Mouse (Mus musculus): Measurements from ENCODE around the gene Tspoap1. TPM values are rescaled to one million over a fixed set of nuclear protein-coding genes. Genes with fewer than 3 reads are reported as not detected.

Tspoap1 gene
- polyA plus RNA-seq, 1 experiment from 2014 or later: 40.6 TPM

DNA sequence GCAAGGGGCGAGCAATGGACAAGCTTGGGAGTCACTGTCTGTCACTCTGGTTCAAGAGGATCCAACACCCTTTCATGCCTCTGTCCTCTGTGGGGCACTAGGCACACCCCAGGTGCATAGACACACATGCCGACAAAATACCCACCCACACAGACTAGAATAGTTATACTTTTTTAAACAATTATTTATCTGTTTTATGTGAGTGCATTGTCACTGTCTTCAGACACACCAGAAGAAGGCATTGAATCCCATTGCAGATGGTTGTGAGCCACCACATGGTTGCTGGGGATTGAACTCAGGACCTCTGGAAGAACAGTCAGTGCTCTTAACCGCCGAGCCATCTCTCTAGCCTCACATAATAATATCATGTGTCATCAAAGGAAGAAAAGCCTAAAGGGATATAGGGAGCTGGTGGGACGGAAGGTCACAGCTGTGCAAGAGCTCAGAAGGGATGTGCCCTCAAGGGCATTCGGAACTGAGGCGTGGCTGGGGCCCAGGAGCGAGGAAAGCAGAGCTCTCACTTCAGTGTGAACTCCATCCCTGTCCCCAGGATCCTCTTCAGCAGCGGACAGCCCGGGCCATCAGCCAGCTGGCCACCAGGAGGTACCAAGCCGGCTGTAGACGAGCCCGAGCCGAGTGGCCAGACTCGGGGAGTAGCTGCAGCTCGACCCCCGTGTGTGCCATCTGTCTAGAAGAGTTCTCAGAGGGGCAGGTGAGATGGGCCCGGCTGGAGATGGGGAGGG lies 31.3 kb upstream of the Tspoap1 start:
- no peak overlapping the region for H3K27ac ChIP-seq (replicated peaks)
- H3K36me3 ChIP-seq: no peaks in the 10 kb centered on the region
- H3K4me3 ChIP-seq: no peak overlapping the region
- peaks cover 27% of the 10 kb centered on the region for H3K4me1 ChIP-seq
- H3K27me3 ChIP-seq: peaks cover 11% of the 10 kb centered on the region
- H3K4me2 ChIP-seq (replicated peaks): no peak overlapping the region
- ATAC-seq (ENCODE audit: low FRiP score, low read depth): no peak
- whole genome bisulfite sequencing: 80% methylated on average over 18 of the region's 18 CpGs
- no peaks in the 10 kb centered on the region for H3K9me3 ChIP-seq
- H3K9ac ChIP-seq (replicated peaks): no peak overlapping the region

DNA sequence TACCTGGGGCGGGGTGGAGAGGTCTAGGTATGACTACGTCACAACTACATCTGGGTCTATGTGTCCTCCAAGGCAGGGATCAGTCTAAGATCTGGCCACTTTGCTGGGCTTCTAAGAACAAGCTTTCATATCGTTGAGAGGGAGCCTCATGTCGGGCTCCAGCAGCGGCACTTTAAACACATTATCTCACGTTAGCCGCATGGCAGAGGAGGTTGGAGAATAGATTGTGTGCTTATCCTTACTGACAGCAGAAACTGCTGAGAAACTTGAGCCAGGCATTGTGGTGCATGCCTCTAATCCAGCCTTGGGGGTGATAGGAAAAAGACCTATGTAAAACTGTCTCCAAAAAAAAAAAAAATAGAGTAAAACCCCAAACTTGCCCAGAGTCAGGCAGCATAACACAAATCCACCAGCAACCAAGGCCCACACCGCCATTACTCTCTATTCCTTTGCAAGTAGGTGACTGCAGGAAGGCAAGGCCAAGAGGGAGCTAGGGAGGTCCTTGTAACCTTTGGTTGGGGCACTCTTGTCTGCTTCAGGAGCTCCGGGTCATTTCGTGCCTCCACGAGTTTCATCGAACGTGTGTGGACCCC lies 30.7 kb upstream of the Tspoap1 start:
- Histone ChIP-seq H3K9ac (replicated peaks) (no peak overlapping the region), H3K4me3 (no peak overlapping the region), H3K4me2 (replicated peaks) (no peak overlapping the region), H3K27ac (replicated peaks) (no peak overlapping the region), H3K27me3 (peaks cover 18% of the 10 kb centered on the region), H3K9me3 (no peaks in the 10 kb centered on the region), H3K36me3 (no peaks in the 10 kb centered on the region), H3K4me1 (peaks cover 30% of the 10 kb centered on the region)
- WGBS: 88% methylated on average over 13 of the region's 13 CpGs
- no peak for ATAC-seq (ENCODE audit: low FRiP score, low read depth)

DNA sequence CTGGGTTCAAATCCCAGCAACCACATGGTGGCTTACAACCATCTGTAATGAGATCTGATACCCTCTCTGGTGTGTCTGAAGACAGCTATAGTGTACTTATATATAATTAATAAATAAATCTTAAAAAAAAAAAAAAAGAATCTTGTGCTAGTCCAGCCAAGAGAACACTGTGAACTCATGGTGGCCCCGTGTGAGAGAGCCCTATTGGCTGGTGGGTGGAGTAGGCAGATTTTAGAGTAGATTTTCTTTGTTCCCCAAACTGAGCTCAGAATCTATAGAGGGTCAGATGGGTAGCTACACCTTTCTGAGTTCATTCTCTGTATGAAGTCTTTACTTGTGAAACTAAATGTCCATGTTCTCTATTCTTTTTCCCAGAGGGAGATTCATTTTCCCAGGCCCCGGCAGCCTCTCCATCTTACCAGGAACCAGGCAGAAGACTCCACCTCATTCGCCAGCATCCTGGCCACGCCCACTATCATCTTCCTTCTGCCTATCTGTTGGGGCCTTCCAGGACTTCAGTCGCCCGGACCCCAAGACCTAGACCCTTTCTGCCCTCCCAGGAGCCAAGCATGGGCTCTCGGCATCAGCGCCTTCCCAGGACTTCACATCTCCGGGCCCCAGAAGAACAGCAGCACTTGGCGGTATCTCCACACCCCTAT lies 29.6 kb upstream of the Tspoap1 start:
- Histone ChIP-seq H3K27ac (replicated peaks) (no peak overlapping the region), H3K9me3 (no peaks in the 10 kb centered on the region), H3K27me3 (peaks cover 23% of the 10 kb centered on the region), H3K4me2 (replicated peaks) (no peak overlapping the region), H3K4me1 (peaks cover 25% of the 10 kb centered on the region), H3K36me3 (no peaks in the 10 kb centered on the region), H3K9ac (replicated peaks) (no peak overlapping the region), H3K4me3 (no peak overlapping the region)
- ATAC-seq (ENCODE audit: low FRiP score, low read depth): no peak
- WGBS: 74% methylated on average over 10 of the region's 10 CpGs

DNA sequence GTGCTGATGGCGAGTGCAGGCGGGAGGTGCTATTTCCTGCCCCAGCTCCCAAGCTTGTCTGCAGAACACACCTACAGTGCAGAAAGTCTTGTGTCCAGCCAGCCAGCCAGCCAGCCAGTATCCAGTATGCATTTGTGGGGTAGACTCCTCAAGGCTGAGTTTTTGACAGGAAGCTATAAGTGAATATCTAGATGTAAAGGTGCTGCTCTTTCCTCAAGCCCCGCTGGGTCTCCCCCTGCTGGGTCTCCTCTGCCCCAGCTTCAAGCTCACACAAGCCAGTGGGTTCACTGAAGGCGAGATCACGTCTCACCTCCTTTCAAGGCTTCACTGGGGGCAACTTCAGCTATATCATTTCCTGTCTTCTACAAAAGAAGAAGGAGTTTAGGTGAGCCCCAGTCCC lies 26.0 kb upstream of the Tspoap1 start:
- WGBS: 45% methylated on average over 5 of the region's 5 CpGs
- peak overlapping the region; percentile 49 for H3K4me2 ChIP-seq (replicated peaks)
- peaks cover 2% of the 10 kb centered on the region; the same call in 1 of the 2 replicates for H3K36me3 ChIP-seq
- H3K4me1 ChIP-seq: peaks cover 25% of the 10 kb centered on the region
- H3K27me3 ChIP-seq: peaks cover 23% of the 10 kb centered on the region
- H3K4me3 ChIP-seq: peak overlapping the region; percentile 23; the same call in 1 of the 2 replicates
- peak overlapping the region; percentile 35 for H3K27ac ChIP-seq (replicated peaks)
- H3K9me3 ChIP-seq: no peaks in the 10 kb centered on the region
- peak overlapping the region; percentile 53; the same call in 1 of the 2 replicates for H3K9ac ChIP-seq (replicated peaks)
- ATAC-seq (ENCODE audit: low FRiP score, low read depth): no peak

DNA sequence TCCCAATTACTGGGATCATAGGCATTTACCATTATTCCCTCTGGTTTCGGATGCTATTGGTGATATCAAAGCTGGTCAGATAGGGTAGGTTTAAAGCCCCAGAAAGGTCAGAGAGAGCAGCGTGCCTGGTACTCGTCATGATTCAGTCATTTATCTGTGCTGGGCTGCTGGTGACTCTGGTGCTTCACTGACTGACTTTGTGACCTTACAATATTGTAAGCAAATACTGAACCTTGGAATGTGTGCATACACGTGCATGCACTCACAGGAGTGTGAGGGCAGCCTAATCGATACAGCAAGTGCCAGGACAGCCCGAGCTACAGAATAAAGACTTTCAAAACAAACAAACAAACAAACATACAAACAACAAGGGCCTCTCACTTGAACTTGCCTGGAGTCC lies 24.6 kb upstream of the Tspoap1 start:
- H3K9ac ChIP-seq (replicated peaks): no peak overlapping the region
- H3K27me3 ChIP-seq: peaks cover 23% of the 10 kb centered on the region
- H3K27ac ChIP-seq (replicated peaks): no peak overlapping the region
- H3K4me1 ChIP-seq: peaks cover 25% of the 10 kb centered on the region
- ATAC-seq (ENCODE audit: low FRiP score, low read depth): no peak
- peak overlapping the region; percentile 91; the same call in 1 of the 2 replicates for H3K4me2 ChIP-seq (replicated peaks)
- no peaks in the 10 kb centered on the region for H3K9me3 ChIP-seq
- WGBS: 90% methylated on average over 6 of the region's 6 CpGs
- peaks cover 15% of the 10 kb centered on the region for H3K36me3 ChIP-seq
- H3K4me3 ChIP-seq: no peak overlapping the region

- H3K4me1 ChIP-seq: peaks cover 25% of the 10 kb centered on the region
- H3K4me2 ChIP-seq (replicated peaks): peak overlapping the region; percentile 91
- peaks cover 18% of the 10 kb centered on the region for H3K36me3 ChIP-seq
- no peaks in the 10 kb centered on the region for H3K9me3 ChIP-seq
- H3K27ac ChIP-seq (replicated peaks): peak overlapping the region; percentile 66
- H3K4me3 ChIP-seq: peak overlapping the region; percentile 67
- H3K27me3 ChIP-seq: peaks cover 18% of the 10 kb centered on the region
- peak overlapping the region; percentile 56 for H3K9ac ChIP-seq (replicated peaks)
- WGBS: 3% methylated on average over 31 of the region's 31 CpGs
- ATAC-seq (ENCODE audit: low FRiP score, low read depth): peak; percentile 53
These were observed 23.6 kb upstream of the Tspoap1 start for GRCm38 (mm10) chr11:87736647-87737134.

- Histone ChIP-seq H3K4me1 (peaks cover 25% of the 10 kb centered on the region), H3K9ac (replicated peaks) (peak within 1 kb of the TSS; percentile 72), H3K36me3 (peaks cover 24% of the 10 kb centered on the region), H3K27me3 (peaks cover 18% of the 10 kb centered on the region), H3K4me2 (replicated peaks) (peak within 1 kb of the TSS; percentile 91), H3K9me3 (no peaks in the 10 kb centered on the region), H3K4me3 (peak within 1 kb of the TSS; percentile 67), H3K27ac (replicated peaks) (peak within 1 kb of the TSS; percentile 66)
- ATAC-seq (ENCODE audit: low FRiP score, low read depth): peak; percentile 93
- WGBS: under 1% methylated on average over 56 of the region's 57 CpGs
These were observed 23.1 kb upstream of the Tspoap1 start, which contains the start of gene Supt4a for GRCm38 (mm10) chr11:87737175-87737740. Gene Supt4a (plus strand): TSS chr11:87737552.

DNA sequence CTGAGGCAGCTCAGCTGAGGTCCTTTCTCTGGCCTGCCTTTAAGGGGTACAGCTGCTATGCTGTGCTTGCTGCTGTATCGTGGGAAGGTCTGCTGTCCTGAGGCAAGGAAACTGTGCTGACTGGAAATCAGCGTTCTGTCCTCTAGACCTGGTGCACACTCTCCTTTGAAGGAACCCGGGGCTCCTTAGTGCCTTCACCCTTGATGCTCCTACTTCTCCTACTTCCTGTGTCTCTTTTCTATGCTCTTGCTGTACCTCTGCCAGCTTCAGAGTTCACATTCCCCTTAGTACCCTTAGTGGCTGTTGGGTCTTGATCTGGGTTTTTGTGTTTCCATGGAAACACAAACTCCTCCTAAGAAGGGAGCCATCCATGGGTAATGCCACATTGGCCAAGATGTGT lies 16.6 kb upstream of the Tspoap1 start:
- Histone ChIP-seq H3K9me3 (no peaks in the 10 kb centered on the region), H3K27ac (replicated peaks) (no peak overlapping the region), H3K9ac (replicated peaks) (no peak overlapping the region), H3K27me3 (no peaks in the 10 kb centered on the region; the same call in 1 of the 2 replicates), H3K4me1 (no peaks in the 10 kb centered on the region), H3K4me3 (no peak overlapping the region), H3K4me2 (replicated peaks) (no peak overlapping the region), H3K36me3 (peaks cover 59% of the 10 kb centered on the region)
- ATAC-seq (ENCODE audit: low FRiP score, low read depth): no peak
- 93% methylated on average over 3 of the region's 3 CpGs for WGBS

DNA sequence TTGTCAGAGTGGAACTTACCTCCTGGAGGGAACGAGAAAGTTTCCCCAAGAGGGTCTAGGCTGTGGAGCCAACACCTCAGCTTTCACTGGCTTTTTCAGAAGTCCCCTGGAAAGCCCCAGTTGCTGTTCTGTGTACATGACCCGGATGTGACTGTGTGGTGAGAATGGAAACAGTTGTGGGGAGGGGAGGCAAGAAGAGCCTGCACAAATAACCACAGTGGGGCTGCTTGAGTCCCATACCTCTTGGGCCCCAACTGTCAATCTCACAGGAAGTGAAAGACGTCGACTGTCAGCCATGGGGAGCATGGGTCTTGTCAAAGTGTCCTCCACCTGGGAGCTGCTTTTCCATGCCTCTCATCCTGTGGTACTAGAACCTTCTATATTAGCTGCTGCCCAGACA lies 15.4 kb upstream of the Tspoap1 start:
- peaks cover 51% of the 10 kb centered on the region for H3K36me3 ChIP-seq
- ATAC-seq (ENCODE audit: low FRiP score, low read depth): no peak

DNA sequence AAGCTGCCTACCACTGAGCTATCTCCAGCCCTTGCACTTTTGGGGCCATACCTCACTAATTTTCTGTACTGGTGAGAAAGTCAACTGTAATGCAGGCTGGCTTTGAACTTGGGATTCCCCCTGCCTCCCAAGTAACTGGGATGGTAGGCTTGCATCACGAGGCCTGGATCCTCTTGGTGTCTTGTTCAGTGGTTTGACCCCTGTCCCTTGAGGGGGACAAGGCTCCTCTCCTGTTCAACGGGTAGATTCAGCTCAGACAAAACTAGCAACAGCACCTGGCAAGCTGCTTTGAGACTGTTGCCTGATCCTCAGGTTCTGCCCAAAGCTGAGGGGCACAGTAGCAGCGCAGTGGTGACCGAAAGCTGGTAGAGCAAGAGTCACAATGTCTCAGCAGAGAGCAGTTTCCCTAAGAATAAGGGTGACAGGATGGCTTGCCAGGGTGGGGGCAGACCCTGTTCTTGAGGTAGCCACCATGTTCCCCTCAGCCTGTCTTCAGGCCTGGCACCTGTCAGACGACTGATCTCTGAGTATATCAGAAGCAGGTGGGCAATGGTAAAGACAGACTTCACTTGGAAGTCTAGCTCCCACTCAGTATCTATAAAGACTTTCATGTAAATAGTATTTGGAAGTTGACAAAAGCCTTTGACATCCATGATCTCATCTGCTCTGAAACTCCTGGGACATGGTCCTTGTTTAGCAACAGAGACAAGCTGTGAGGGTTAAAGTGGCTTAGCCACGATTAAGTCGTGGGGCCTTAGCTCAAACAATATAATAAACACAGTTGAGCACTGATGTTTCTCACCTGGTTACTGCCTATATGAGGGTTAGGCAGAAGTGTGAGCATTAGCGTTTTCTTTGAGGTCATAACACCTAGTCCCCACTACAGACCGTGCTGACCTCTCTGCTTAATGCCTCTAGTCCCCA lies 14.4 kb upstream of the Tspoap1 start:
- no peak for ATAC-seq (ENCODE audit: low FRiP score, low read depth)
- H3K9me3 ChIP-seq: no peaks in the 10 kb centered on the region
- whole genome bisulfite sequencing: 85% methylated on average over 9 of the region's 9 CpGs
- H3K9ac ChIP-seq (replicated peaks): no peak overlapping the region
- no peak overlapping the region for H3K4me2 ChIP-seq (replicated peaks)
- no peak overlapping the region for H3K27ac ChIP-seq (replicated peaks)
- H3K4me3 ChIP-seq: no peak overlapping the region
- H3K27me3 ChIP-seq: no peaks in the 10 kb centered on the region; the same call in 1 of the 2 replicates
- peaks cover 42% of the 10 kb centered on the region for H3K36me3 ChIP-seq
- H3K4me1 ChIP-seq: no peaks in the 10 kb centered on the region

More for the DNA sequence above, 15.4 kb upstream of the Tspoap1 start:
- Histone ChIP-seq H3K27ac (replicated peaks) (no peak overlapping the region), H3K9me3 (no peaks in the 10 kb centered on the region), H3K4me3 (no peak overlapping the region), H3K4me2 (replicated peaks) (no peak overlapping the region), H3K9ac (replicated peaks) (no peak overlapping the region), H3K27me3 (no peaks in the 10 kb centered on the region; the same call in 1 of the 2 replicates), H3K4me1 (no peaks in the 10 kb centered on the region)
- 85% methylated on average over 4 of the region's 4 CpGs for WGBS

GRCm38 (mm10) chr11:87747312-87747711 lies 13.0 kb upstream of the Tspoap1 start:
- Histone ChIP-seq H3K4me3 (no peak overlapping the region), H3K4me2 (replicated peaks) (no peak overlapping the region), H3K27ac (replicated peaks) (no peak overlapping the region), H3K9me3 (no peaks in the 10 kb centered on the region), H3K36me3 (peaks cover 35% of the 10 kb centered on the region), H3K27me3 (no peaks in the 10 kb centered on the region; the same call in 1 of the 2 replicates), H3K9ac (replicated peaks) (no peak overlapping the region), H3K4me1 (no peaks in the 10 kb centered on the region)
- 90% methylated on average over 4 of the region's 5 CpGs for whole genome bisulfite sequencing
- no peak for ATAC-seq (ENCODE audit: low FRiP score, low read depth)
